Mouse (Mus musculus): ENCODE results near the gene Sf3a1.
"Not testable (repeated sequence)": the region's sequence is repeated elsewhere in the genome, so short reads cannot be mapped to it uniquely, and the experiment has no call there.

Gene Sf3a1

GRCm38 (mm10) chr11:4159808-4160708 is at the start of gene Sf3a1, which contains the start of gene Ccdc157:
Sf3a1 (plus strand) TSS chr11:4160350.
Ccdc157 (minus strand) TSS chr11:4160293.
- peak; percentile 86 for DNase-seq (ENCODE audit: low read depth)

DNA sequence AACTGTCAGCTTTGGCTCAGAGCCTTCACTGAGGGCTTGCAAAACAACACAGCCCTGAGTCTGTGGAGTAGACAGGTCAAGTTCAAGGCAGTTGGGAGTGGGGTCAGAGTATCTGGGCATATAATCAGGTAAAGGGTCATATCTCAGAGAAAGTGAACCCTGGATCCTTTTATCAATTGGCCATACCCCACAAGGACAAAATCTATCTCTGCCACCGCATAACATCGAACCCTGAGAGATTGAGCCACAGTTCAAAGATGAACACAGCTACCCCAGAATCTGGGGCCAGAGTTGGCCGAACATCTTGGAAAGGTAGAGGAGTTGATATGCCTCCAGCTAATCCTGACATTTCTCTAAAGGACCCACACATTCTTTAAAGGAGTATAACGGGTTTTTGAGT is 48.1 kb upstream of the Sf3a1 start:
- no peak for DNase-seq (ENCODE audit: low read depth)

DNA sequence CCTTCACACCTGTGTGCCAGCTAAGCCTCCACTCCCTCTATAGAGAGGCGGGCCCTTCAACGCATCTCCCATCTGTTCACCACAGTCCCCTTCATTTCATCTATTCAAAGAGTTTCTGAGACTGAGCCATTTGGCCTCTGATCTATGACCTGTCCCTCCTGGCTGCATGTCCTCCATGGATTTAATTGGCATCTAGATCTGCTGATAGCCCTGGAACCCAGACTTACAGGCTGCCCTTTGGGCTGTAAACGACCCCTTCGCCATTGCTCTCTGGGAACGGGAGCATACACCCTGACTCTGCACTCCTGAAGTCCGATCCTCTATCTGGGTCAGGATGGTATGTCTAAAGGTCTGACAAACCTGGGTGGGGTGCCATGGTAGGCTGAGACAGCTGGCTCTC is 47.3 kb upstream of the Sf3a1 start:
- DNase-seq (ENCODE audit: low read depth) = no peak

- DNase-seq (ENCODE audit: low read depth) = no peak
Measured at GRCm38 (mm10) chr11:4113496-4113895, 46.7 kb upstream of the Sf3a1 start.

DNA sequence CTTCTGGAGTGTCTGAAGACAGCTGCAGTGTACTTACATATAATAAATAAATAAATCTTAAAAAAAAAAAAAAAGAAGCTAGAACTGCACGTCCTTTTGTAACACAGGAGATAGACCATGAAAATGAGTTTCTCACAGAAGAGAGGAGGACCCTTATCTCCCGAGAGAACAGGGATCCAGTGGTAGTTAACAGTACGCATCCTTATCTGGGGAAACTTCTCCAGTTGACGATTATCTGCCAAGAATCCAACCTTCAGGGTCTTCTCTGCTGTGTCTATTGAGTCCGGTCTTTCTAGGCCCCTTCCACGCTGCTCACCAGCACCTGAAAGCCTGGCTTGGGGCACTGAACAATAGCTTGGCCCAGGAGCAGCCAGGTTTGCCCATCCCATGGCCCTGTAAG is 46.2 kb upstream of the Sf3a1 start:
- DNase-seq (ENCODE audit: low read depth) = no peak

- not testable (repeated sequence) for DNase-seq (ENCODE audit: low read depth)
Measured at GRCm38 (mm10) chr11:4114541-4114940, 45.6 kb upstream of the Sf3a1 start.

GRCm38 (mm10) chr11:4115407-4115806 is 44.7 kb upstream of the Sf3a1 start:
- no peak for DNase-seq (ENCODE audit: low read depth)

DNA sequence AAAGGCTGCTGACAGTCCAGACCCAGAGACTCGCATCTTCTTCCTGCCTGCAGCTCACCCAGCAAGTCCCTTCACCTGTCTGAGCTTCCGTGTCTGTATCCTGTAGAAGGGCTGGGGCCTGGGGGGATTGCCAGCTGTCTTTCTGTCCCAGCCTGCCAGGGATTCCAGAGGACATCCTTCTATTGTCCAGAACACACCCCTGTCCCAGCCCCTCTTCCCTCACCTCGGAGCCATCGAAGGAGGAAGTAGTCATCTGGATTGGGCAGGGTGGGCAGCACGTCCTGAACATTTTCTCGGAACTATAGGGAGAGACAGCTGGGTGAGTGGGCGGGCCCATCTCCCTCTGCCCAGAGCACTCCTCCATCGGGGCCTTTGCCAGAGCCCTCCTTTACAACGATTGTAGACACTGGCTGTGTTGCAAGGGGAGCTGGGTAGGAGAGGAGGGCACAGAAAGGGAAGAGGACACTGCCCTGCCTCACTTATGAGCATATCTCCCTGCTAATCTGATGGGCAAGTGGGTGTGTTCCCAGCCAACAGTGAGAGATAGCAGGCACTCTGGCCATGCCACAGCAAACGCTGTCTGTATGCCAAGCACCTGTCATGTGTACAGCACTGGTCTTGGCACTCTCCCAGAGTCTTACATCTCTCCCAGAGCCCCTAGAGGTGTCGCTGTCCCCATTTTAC is 43.5 kb upstream of the Sf3a1 start:
- no peak for DNase-seq (ENCODE audit: low read depth)

DNA sequence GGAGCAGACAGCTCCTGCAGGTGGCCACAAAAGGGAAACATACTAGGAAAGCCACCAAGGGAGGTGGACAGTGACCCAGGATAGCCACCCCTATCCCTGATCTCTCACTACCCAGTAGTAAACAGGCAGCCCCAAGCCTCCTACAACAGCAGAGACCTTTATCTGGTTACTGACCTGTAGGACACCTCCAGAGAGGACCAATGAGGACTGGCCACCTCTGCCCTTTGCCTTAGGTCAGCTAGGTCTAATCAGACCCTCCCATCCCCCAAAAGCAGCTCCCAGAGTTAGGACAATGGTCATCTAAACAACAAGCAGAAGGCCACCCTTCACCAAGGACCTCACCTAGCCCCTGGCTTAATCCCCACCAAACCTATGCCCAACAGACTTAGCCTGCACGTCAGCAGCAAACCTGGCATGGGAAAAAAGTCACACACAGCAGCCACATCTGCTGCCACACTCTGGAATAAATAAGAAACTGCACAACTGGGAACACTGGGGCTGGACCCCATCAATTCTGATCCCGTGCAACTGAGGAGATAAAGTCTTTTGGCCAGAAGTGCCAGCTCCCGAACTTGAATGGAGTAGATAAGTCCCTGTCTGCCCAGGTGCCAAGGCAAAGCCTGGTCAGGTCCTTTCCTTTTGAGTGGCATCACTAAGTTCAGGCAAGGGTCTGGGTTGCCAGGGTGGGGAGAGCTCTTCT is 42.6 kb upstream of the Sf3a1 start:
- no peak for DNase-seq (ENCODE audit: low read depth)

GRCm38 (mm10) chr11:4118081-4118921 is 41.8 kb upstream of the Sf3a1 start:
- no peak for DNase-seq (ENCODE audit: low read depth)

DNA sequence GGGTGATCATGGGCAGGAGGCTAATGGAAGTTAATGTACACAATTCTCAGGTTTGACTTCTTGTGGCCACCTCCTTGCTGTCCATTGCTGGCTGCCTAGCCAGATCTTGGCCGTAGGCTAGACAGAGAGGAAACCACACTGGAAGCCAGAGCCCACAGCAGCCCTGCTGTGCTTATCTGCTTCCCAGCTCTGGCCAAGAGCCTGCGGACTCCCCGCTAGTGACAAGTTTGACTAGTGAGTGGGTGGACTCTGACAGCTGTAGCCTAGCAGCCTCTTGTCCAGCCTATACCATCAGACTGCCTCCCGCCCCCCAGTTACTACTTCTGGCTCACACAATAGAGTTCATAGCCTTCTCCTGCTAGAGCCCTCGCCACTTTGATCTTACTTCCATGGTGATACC is 40.5 kb upstream of the Sf3a1 start:
- no peak for DNase-seq (ENCODE audit: low read depth)

- DNase-seq (ENCODE audit: low read depth) = no peak
Measured at GRCm38 (mm10) chr11:4121691-4122090, 38.5 kb upstream of the Sf3a1 start.

DNA sequence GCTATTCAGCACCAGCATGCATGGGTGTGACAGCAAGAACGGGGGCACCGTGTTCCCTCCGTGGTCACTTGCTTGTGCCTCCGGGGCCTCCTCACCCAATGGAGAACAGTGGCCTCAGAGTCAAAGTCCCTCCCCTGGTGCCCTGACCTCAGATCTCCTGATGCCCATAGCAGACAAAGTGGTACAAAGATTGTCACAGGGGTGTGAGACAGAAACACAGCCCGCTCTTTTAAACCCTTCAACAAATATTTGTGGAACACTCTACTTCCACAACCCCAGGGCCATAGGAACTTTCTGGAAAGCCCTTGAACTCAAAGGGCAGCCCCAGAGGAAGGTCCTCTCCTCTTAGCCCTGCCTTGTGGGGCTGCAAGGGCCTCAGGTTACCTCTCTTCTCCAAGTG is 37.9 kb upstream of the Sf3a1 start:
- no peak for DNase-seq (ENCODE audit: low read depth)

GRCm38 (mm10) chr11:4122742-4123579 is 37.2 kb upstream of the Sf3a1 start, which contains the start of gene Sec14l2:
Sec14l2 (minus strand) TSS chr11:4123415.
- DNase-seq (ENCODE audit: low read depth) = no peak

GRCm38 (mm10) chr11:4123922-4124321 is 36.2 kb upstream of the Sf3a1 start:
- peak; percentile 69 for DNase-seq (ENCODE audit: low read depth)

DNA sequence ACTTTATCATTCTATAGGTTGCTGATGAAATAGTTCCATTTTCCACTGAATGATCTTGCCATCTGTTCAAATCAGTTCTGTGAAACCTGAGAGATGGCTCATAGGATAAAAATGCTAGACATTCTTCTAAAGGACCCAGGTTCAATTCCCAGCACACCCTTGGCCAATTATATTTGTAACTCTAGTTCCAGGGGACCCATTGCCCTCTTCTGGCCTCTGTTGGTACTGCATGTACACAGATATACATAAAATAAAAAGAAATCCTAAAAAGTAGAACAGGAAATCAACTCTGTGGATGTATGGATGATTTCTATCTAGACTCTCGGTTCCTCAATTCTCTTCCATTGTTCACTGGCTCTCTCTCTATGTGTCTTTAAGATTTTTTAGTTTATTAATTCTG is 33.1 kb upstream of the Sf3a1 start:
- no peak for DNase-seq (ENCODE audit: low read depth)

DNA sequence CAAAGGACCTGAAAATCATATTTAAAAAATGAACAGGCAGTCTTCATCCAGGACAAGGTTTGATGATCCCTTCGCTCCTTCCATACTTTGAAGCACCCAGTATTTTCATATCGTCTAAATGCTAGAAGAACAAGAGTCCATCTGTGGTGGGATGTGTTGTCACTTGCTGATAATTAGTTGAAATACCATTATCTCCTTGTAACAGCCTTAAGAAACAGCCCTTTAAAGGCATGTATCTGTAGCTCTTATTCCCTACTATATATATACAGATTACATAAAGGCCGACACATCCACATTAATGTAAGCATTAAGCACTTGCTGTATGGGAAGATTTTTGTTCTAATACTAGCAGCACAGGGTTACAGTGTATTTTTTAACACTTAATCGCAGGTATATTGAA is 31.7 kb upstream of the Sf3a1 start:
- not testable (repeated sequence) for DNase-seq (ENCODE audit: low read depth)

DNA sequence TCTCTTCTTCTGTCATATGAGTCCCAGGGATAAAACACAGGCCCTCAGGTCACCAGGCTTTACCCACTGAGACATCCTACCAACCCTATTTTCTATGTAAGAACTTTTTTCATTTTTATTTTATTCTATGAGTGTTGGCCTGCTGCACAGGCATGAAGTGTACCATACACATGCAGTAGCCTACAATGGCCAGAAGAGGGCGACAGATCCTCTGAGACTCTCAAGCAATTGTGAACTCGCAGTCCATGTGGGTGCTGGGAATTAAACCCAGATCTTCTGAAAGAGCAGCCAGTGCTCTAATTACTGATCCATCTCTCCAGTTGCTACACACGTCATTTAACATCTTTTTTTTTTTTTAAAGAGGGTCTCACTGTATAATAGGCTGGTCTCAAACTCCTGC is 26.7 kb upstream of the Sf3a1 start:
- DNase-seq (ENCODE audit: low read depth) = no peak

GRCm38 (mm10) chr11:4134400-4134799 is 25.8 kb upstream of the Sf3a1 start:
- DNase-seq (ENCODE audit: low read depth) = no peak

All from c-Kit-positive CD71-positive TER-119-negative erythroid progenitor cells, embryonic 14.5 days (primary cell).